Mouse (Mus musculus): ENCODE measurements around the gene Slc6a15. TPM values are rescaled to one million over a fixed set of nuclear protein-coding genes. Genes with fewer than 3 reads are reported as not detected.

Gene Slc6a15
- polyA plus RNA-seq (2017; shearing (Covaris generic)): not detected

GRCm38 (mm10) chr10:103367371-103368295, at the start of gene Slc6a15:
TSS of gene Slc6a15 (plus strand) at chr10:103367783.

Other genes starting within 250 kb of the Slc6a15 start
- gene Lrriq1, start 131.5 kb upstream of the Slc6a15 start, polyA plus RNA-seq (2017; shearing (Covaris generic)): not detected